11 mouse cellular contexts compared by ENCODE assay signal in the genomic region with DNA sequence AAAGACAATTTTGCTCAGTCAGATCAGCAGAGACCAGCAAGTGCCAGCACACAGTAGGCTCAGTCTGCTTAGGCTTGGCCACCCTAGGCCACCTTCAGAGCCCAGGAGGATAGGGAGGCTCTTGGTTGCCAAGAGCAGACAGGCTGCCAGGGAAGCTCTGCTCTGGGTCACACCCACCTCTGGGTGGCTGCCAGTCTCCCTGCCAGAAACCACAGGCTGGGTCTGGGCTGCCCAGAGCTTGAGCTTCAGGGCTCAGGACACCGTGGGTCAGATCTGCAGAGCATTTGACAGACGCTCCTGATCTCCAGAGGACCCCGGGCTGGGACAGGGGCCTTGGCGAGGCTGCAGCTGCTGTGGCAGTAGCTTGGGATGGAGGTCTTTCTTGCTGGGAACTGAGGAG. TPM values are rescaled to one million over a fixed set of nuclear protein-coding genes. Genes with fewer than 3 reads are reported as not detected.
A peak's percentile ranks its signal among the peaks of the same experiment; 100 is the strongest.
DNase-seq lines count a peak whose midpoint lies in the region; ATAC-seq and TF ChIP-seq lines count a peak whose summit lies in the region.
"Had no signal": no experiment of that assay in that cellular context is flagged by ENCODE, and none has a peak within 500 bp of the region (broad histone marks: within the 10 kb centered on the region; RNA-seq: fewer than 3 reads in every experiment).

Gene Ccn5 (plus strand): TSS at position 255 of the 400 bp plus-strand sequence.

- no peak within 1 kb of the TSS for H3K4me2 ChIP-seq in hindbrain, postnatal 0 days (ENCODE audit: low read depth, low read length)
- H3K4me2 ChIP-seq in hindbrain, embryonic 12.5 days (replicated peaks) = no peak within 1 kb of the TSS
- H3K4me2 ChIP-seq: embryonic facial prominence, embryonic 13.5 days; liver, embryonic 13.5 days had no signal

- no peak within 1 kb of the TSS for H3K4me3 ChIP-seq in hindbrain, postnatal 0 days (ENCODE audit: low read length)
- H3K4me3 ChIP-seq in hindbrain, embryonic 12.5 days = no peak within 1 kb of the TSS
- H3K4me3 ChIP-seq: embryonic facial prominence, embryonic 13.5 days; liver, embryonic 13.5 days had no signal

- no peaks in the 10 kb centered on the region for H3K9me3 ChIP-seq in hindbrain, postnatal 0 days (ENCODE audit: low read length)
- no peaks in the 10 kb centered on the region for H3K9me3 ChIP-seq in hindbrain, embryonic 12.5 days (replicated peaks)
- H3K9me3 ChIP-seq: embryonic facial prominence, embryonic 13.5 days; liver, embryonic 13.5 days had no signal

- H3K27me3 ChIP-seq in hindbrain, postnatal 0 days (ENCODE audit: insufficient read depth, low read length) = no peaks in the 10 kb centered on the region
- no peaks in the 10 kb centered on the region for H3K27me3 ChIP-seq in hindbrain, embryonic 12.5 days
- H3K27me3 ChIP-seq: liver, embryonic 13.5 days had no signal

- no peaks in the 10 kb centered on the region for H3K4me1 ChIP-seq in hindbrain, postnatal 0 days (ENCODE audit: insufficient read depth, low read length)
- H3K4me1 ChIP-seq in hindbrain, embryonic 12.5 days = no peaks in the 10 kb centered on the region
- H3K4me1 ChIP-seq: liver, embryonic 13.5 days had no signal

- WGBS in hindbrain, postnatal 0 days = 42% methylated on average over 4 of the region's 4 CpGs
- 80% methylated on average over 4 of the region's 4 CpGs for WGBS in hindbrain, embryonic 12.5 days

- H3K36me3 ChIP-seq in hindbrain, postnatal 0 days (ENCODE audit: insufficient read depth, low read length) = no peaks in the 10 kb centered on the region
- no peaks in the 10 kb centered on the region for H3K36me3 ChIP-seq in hindbrain, embryonic 12.5 days
- H3K36me3 ChIP-seq: embryonic facial prominence, embryonic 13.5 days; liver, embryonic 13.5 days had no signal

- no peak within 1 kb of the TSS for H3K27ac ChIP-seq in hindbrain, postnatal 0 days
- no peak within 1 kb of the TSS for H3K27ac ChIP-seq in hindbrain, embryonic 12.5 days
- H3K27ac ChIP-seq: embryonic facial prominence, embryonic 13.5 days; liver, embryonic 13.5 days had no signal

- DNase-seq in hindbrain, postnatal 0 days (ENCODE audit: low spot score) = peak; percentile 74
- peak; percentile 30 for DNase-seq in brain, embryonic 14.5 days (ENCODE audit: low read depth)
- DNase-seq in heart, adult 8-10 months (ENCODE audit: low spot score) = peak; percentile 76
- no peak for DNase-seq in left cerebral cortex, adult 18-20 months (ENCODE audit: low spot score in 2 of 2)
- DNase-seq in c-Kit-positive CD71-positive TER-119-positive erythroid progenitor cells, embryonic 14.5 days (ENCODE audit: low spot score) = no peak
- DNase-seq in retina, postnatal 1 day = no peak
- DNase-seq: liver, embryonic 13.5 days had no signal

- no peak for TF ChIP-seq POLR2A in brain, embryonic 14.5 days (IDR thresholded peaks at IDR 0.05; ENCODE audit: borderline replicate concordance, extremely low read depth, insufficient read depth, insufficient read length, poor library complexity, severe bottlenecking)

- ATAC-seq in hindbrain, postnatal 0 days = peak; percentile 61; the same call in 1 of the 2 replicates
- ATAC-seq in hindbrain, embryonic 12.5 days (ENCODE audit: low FRiP score) = no peak
- peak; percentile 83 for ATAC-seq in megakaryocyte-erythroid progenitor cell, adult 5-6 weeks (replicated peaks; ENCODE audit: low FRiP score, low TSS enrichment, poor library complexity, severe bottlenecking)

- H3K9ac ChIP-seq in hindbrain, postnatal 0 days (replicated peaks; ENCODE audit: low read length) = no peak within 1 kb of the TSS
- no peak within 1 kb of the TSS for H3K9ac ChIP-seq in hindbrain, embryonic 12.5 days
- H3K9ac ChIP-seq: embryonic facial prominence, embryonic 13.5 days; liver, embryonic 13.5 days had no signal

- TF ChIP-seq CTCF in hindbrain, postnatal 0 days (IDR thresholded peaks at IDR 0.05; ENCODE audit: low read depth) = no peak
- no peak for TF ChIP-seq CTCF in brain, embryonic 14.5 days (IDR thresholded peaks at IDR 0.05; ENCODE audit: borderline replicate concordance, extremely low read depth, insufficient read depth, insufficient read length)

RNA-seq across cellular contexts. Expression of gene Ccn5, which starts in this region (rescaled TPM):
- 0.58 TPM in 1 of 2 replicates, not detected in the other for total RNA-seq in hindbrain, postnatal 0 days (2014; rRNA removed)
- polyA plus RNA-seq in hindbrain, postnatal 0 days (2015; fragmentation: Nextera tagmentation; extraction: Ambion mirVana) = 0.20 and 0.33 TPM in 2 replicates
- 0.13 and 0.48 TPM in 2 replicates for polyA plus RNA-seq in hindbrain, embryonic 12.5 days (2016; fragmentation: Nextera tagmentation; extraction: Ambion mirVana)
- 0.24 and 0.27 TPM in 2 replicates for polyA plus RNA-seq in brain, embryonic 14.5 days (2012; rRNA removed)
- total RNA-seq in heart, adult 8-10 months (2022) = 1 to 10 TPM in 2 of 4 experiments, under 1 TPM in 2; 0.65 to 2.6 (median 1.4) TPM
- total RNA-seq in megakaryocyte-erythroid progenitor cell, adult 5-6 weeks (2014; fragmentation: Nextera tagmentation) = not detected in 2 replicates
- total RNA-seq in megakaryocyte-erythroid progenitor cell, adult 5-6 weeks (2017) = not detected in 2 replicates
- total RNA-seq in left cerebral cortex, adult 18-20 months (2021) = not detected
- polyA plus RNA-seq: small intestine, adult 2 months had no signal

Comparison
In these comparisons a context has a peak if more than half of its experiments do, and no peak if none do; other contexts are left out.
1. Peak in DNase-seq and ATAC-seq in hindbrain, postnatal 0 days; RNA of the gene not detected or under 1 TPM.
2. Peak in DNase-seq in brain, embryonic 14.5 days; RNA of the gene not detected or under 1 TPM.
3. Peak in ATAC-seq in megakaryocyte-erythroid progenitor cell, adult 5-6 weeks; RNA of the gene not detected or under 1 TPM.